Mouse (Mus musculus): ENCODE results near the gene Smarcc2.
A peak's percentile ranks its signal among the peaks of the same experiment; 100 is the strongest.

DNA sequence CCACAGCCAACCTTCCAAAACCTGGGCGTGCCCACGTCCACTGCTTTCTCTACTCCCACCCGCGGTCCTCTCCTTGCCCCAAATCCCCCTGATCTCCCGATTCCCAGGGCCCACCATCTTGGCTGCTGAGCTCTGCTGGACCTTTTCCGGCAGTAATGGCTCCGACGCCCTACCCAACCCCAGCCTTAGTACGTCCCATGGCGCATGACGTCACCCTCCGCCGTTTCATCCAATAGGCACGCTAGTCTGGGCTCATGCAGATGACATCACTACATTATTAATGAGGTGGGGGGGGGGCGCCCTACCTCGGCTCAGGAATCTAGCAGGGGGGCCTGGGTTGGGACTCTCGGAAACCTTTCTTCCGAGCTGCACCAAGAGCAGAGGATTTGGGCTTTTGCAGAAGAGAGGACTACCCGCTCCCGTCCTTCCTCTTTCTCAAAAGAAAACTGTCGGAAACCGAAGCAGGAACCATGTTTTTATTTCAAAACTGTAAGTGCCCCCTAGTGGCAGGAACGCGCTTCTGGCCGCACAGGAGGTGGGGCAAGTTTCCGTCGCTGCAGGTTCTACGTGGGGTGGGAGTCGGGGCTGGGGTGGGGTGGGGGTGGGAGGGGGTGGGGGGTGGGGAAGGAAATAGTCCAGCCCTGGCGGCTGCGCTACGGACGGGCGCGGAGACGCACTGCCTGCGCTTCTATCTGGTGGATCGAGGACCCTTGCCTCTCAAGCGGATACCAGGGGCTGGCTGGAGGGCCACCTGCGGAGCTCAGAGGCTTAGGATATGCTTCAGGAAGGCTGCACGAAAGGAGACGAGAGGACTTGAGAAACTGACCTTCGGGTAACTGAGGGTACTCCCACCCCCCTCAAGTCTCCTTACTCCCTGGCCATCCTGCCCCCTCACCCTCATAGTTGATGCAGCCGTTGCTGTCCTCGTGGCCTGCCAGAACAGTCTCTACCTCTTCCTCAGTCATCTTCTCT lies 34.9 kb downstream of the Smarcc2 start, which contains the start of gene Myl6:
- TF ChIP-seq POLR2A (IDR thresholded peaks at IDR 0.05; ENCODE audit: borderline replicate concordance, control insufficient read depth, low read depth, low read length) (peak; percentile 98), CTCF (IDR thresholded peaks at IDR 0.05; ENCODE audit: control insufficient read depth, insufficient read depth, low read length) (peak; percentile 75)

Measured in bone marrow, adult 2 months (tissue).